ENCODE assay signal across 8 mouse cellular contexts in genomic region chr3:36612687-36613086, GRCm38 (mm10). TPM values are rescaled to one million over a fixed set of nuclear protein-coding genes. Genes with fewer than 3 reads are reported as not detected.
DNase-seq lines count a peak whose midpoint lies in the region; ATAC-seq and TF ChIP-seq lines count a peak whose summit lies in the region.

No protein-coding gene starts in this region.

- no peaks in the 10 kb centered on the region; the same call in 1 of the 2 replicates for H3K36me3 ChIP-seq in testis, adult 2 months (ENCODE audit: control insufficient read depth, insufficient read depth, low read length)
- H3K36me3 ChIP-seq in limb, embryonic 12.5 days, result no peaks in the 10 kb centered on the region
- no peaks in the 10 kb centered on the region for H3K36me3 ChIP-seq in neural tube, embryonic 15.5 days

- no peak for TF ChIP-seq POLR2A in testis, adult 2 months (IDR thresholded peaks at IDR 0.05; ENCODE audit: control insufficient read depth, low read depth, low read length)

- WGBS in limb, embryonic 12.5 days, result 6% methylated on average over 6 of the region's 6 CpGs
- WGBS in neural tube, embryonic 15.5 days, result 7% methylated on average over 6 of the region's 6 CpGs

- peak overlapping the region; percentile 91 for H3K4me3 ChIP-seq in testis, adult 2 months (ENCODE audit: control insufficient read depth, low read depth, low read length)
- H3K4me3 ChIP-seq in limb, embryonic 12.5 days (replicated peaks), result peak overlapping the region; percentile 66
- peak overlapping the region; percentile 78 for H3K4me3 ChIP-seq in neural tube, embryonic 15.5 days (replicated peaks)

- peak overlapping the region; percentile 67; the same call in 1 of the 2 replicates for H3K27ac ChIP-seq in testis, adult 2 months (ENCODE audit: control insufficient read depth, insufficient read depth, low read depth, low read length)
- 0 out of 2 replicates have a peak overlapping the region, but pooled peaks have one; percentile 53 for H3K27ac ChIP-seq in limb, embryonic 12.5 days
- peak overlapping the region; percentile 89 for H3K27ac ChIP-seq in neural tube, embryonic 15.5 days (replicated peaks)

- peak overlapping the region; percentile 65 for H3K4me2 ChIP-seq in limb, embryonic 12.5 days
- peak overlapping the region; percentile 68 for H3K4me2 ChIP-seq in neural tube, embryonic 15.5 days

- TF ChIP-seq CTCF in testis, adult 2 months (IDR thresholded peaks at IDR 0.05; ENCODE audit: control insufficient read depth, insufficient read depth, insufficient replicate concordance, low read depth, low read length), result no peak

- H3K27me3 ChIP-seq in testis, adult 2 months (ENCODE audit: control insufficient read depth, insufficient read depth, low read length), result no peaks in the 10 kb centered on the region
- H3K27me3 ChIP-seq in limb, embryonic 12.5 days, result no peaks in the 10 kb centered on the region
- no peaks in the 10 kb centered on the region for H3K27me3 ChIP-seq in neural tube, embryonic 15.5 days (replicated peaks)

- peak; percentile 9 for DNase-seq in cerebellum, adult 11 months
- DNase-seq in cerebellum, adult 9-10 months, result no peak
- no peak for DNase-seq in testis, postnatal 10 days (ENCODE audit: low spot score)
- DNase-seq in adrenal gland, postnatal 25 days, result no peak

- no peaks in the 10 kb centered on the region for H3K9me3 ChIP-seq in limb, embryonic 12.5 days
- H3K9me3 ChIP-seq in neural tube, embryonic 15.5 days (replicated peaks), result no peaks in the 10 kb centered on the region

- peaks cover 4% of the 10 kb centered on the region for H3K4me1 ChIP-seq in testis, adult 2 months (ENCODE audit: control insufficient read depth, insufficient read depth, low read length)
- peaks cover 8% of the 10 kb centered on the region for H3K4me1 ChIP-seq in limb, embryonic 12.5 days (replicated peaks)
- peaks cover 15% of the 10 kb centered on the region for H3K4me1 ChIP-seq in neural tube, embryonic 15.5 days

- ATAC-seq in limb, embryonic 12.5 days (ENCODE audit: insufficient number of reproducible peaks, insufficient read depth, low FRiP score, low TSS enrichment, low read depth), result no peak
- ATAC-seq in neural tube, embryonic 15.5 days (ENCODE audit: low FRiP score), result peak; percentile 65
- ATAC-seq in monocyte, adult 5-6 weeks (replicated peaks; ENCODE audit: insufficient number of reproducible peaks, low FRiP score, low TSS enrichment, poor library complexity, severe bottlenecking), result no peak

- peak overlapping the region; percentile 75 for H3K9ac ChIP-seq in limb, embryonic 12.5 days (replicated peaks)
- peak overlapping the region; percentile 76 for H3K9ac ChIP-seq in neural tube, embryonic 15.5 days (replicated peaks)

RNA-seq across cellular contexts. Expression of gene Bbs7, which starts 0.6 kb away (rescaled TPM):
- polyA plus RNA-seq in testis, adult 2 months (2012; rRNA removed), result 25.7 and 28.7 TPM in 2 replicates
- 20.8 and 21.5 TPM in 2 replicates for polyA plus RNA-seq in limb, embryonic 12.5 days (2016; fragmentation: Nextera tagmentation; extraction: Ambion mirVana)
- 23.3 and 23.6 TPM in 2 replicates for polyA plus RNA-seq in neural tube, embryonic 15.5 days (2015; fragmentation: Nextera tagmentation; extraction: Ambion mirVana)
- total RNA-seq in adrenal gland, postnatal 25 days (2021), result 10.7 and 12.4 TPM in 2 replicates
- total RNA-seq in monocyte, adult 5-6 weeks (2017), result 0.32 to 2.4 TPM (median 0.58 TPM) in 3 replicates

RNA-seq across cellular contexts. Expression of gene Ccna2, which starts 40.7 kb away (rescaled TPM):
- polyA plus RNA-seq in testis, adult 2 months (2012; rRNA removed), result 5.0 and 5.2 TPM in 2 replicates
- 193 and 203 TPM in 2 replicates for polyA plus RNA-seq in limb, embryonic 12.5 days (2016; fragmentation: Nextera tagmentation; extraction: Ambion mirVana)
- 21.2 and 50.7 TPM in 2 replicates for polyA plus RNA-seq in neural tube, embryonic 15.5 days (2015; fragmentation: Nextera tagmentation; extraction: Ambion mirVana)
- total RNA-seq in adrenal gland, postnatal 25 days (2021), result 11.9 and 16.5 TPM in 2 replicates
- 1.0 to 5.1 TPM (median 2.7 TPM) in 3 replicates for total RNA-seq in monocyte, adult 5-6 weeks (2017)
